Mouse (Mus musculus) midbrain, embryonic 13.5 days (tissue): Measurements from ENCODE around the gene Hoxb8. TPM values are rescaled to one million over a fixed set of nuclear protein-coding genes. Genes with fewer than 3 reads are reported as not detected.

Source experiments
- ATAC-seq: fragments of 200-750 bp; cut with Nextera tagmentation; 2 replicates; pipeline ENCODE4 v1.8.0; 2017; ENCODE audit warnings: mild to moderate bottlenecking, moderate TSS enrichment, moderate library complexity
- H3K27ac ChIP-seq: fragments of 300-500 bp; sonication (generic); 2 replicates; pipeline ENCODE4 v1.5.1; 2015; ENCODE audit warnings: inconsistent platforms, mild to moderate bottlenecking, moderate library complexity
- H3K27me3 ChIP-seq: fragments of 300-500 bp; sonication (generic); 2 replicates; pipeline ENCODE4 v1.6.1; 2015; ENCODE audit warnings: mild to moderate bottlenecking, inconsistent platforms
- H3K36me3 ChIP-seq: fragments of 300-500 bp; sonication (generic); 2 replicates; pipeline ENCODE4 v1.6.1; 2015; ENCODE audit warnings: mild to moderate bottlenecking, inconsistent platforms
- H3K4me1 ChIP-seq: fragments of 300-500 bp; sonication (generic); replicated peaks from 2 replicates; pipeline ENCODE4 v1.6.1; 2015; ENCODE audit warnings: inconsistent platforms
- H3K4me2 ChIP-seq: fragments of 300-500 bp; sonication (generic); replicated peaks from 2 replicates; pipeline ENCODE4 v1.6.1; 2015; ENCODE audit warnings: moderate library complexity, mild to moderate bottlenecking, inconsistent platforms
- H3K4me3 ChIP-seq: fragments of 300-500 bp; sonication (generic); replicated peaks from 2 replicates; pipeline ENCODE4 v1.5.1; 2015; ENCODE audit warnings: mild to moderate bottlenecking, inconsistent platforms
- H3K9ac ChIP-seq: fragments of 300-500 bp; sonication (generic); replicated peaks from 2 replicates; pipeline ENCODE4 v1.6.1; 2015; ENCODE audit warnings: mild to moderate bottlenecking, inconsistent platforms
- H3K9me3 ChIP-seq: fragments of 300-500 bp; sonication (generic); 2 replicates; pipeline ENCODE4 v1.6.1; 2016; ENCODE audit warnings: mild to moderate bottlenecking, inconsistent platforms
- WGBS: fragments of 180-500 bp; shearing (Covaris S2); methylation state at CpG from one replicate; pipeline ENCODE4 v1.1.7; 2015; 5-methylcytosine and 5-hydroxymethylcytosine counted together
- microRNA counts: library from miRNA; unstranded; fragments of <30 nt; microRNA quantifications from one replicate; lab custom pipeline; 2016
- microRNA-seq: library from miRNA; unstranded; fragments of <30 nt; microRNA quantifications from one replicate; pipeline ENCODE4, GENCODE M21; 2016
- polyA plus RNA-seq: library from polyadenylated mRNA; unstranded; fragments of >200 nt; fragmentation: Nextera tagmentation; extraction: Ambion mirVana; gene quantifications from 2 replicates; pipeline ENCODE4 v1.2.1, GENCODE M21; 2015

The Hoxb8 gene
- polyA plus RNA-seq, 1 experiment from 2014 or later: not detected

- no peaks in the 10 kb centered on the region for H3K9me3 ChIP-seq
- no peak overlapping the region for H3K4me3 ChIP-seq
- H3K9ac ChIP-seq: no peak overlapping the region
- no peak for ATAC-seq
- H3K4me1 ChIP-seq: no peaks in the 10 kb centered on the region
- H3K27ac ChIP-seq: no peak overlapping the region
- H3K4me2 ChIP-seq: no peak overlapping the region
- peaks cover 100% of the 10 kb centered on the region for H3K27me3 ChIP-seq
- no peaks in the 10 kb centered on the region for H3K36me3 ChIP-seq
- 0% methylated on average over 12 of the region's 12 CpGs for WGBS
Measured at GRCm38 (mm10) chr11:96326705-96327104, 45.0 kb downstream of the Hoxb8 start.

GRCm38 (mm10) chr11:96327122-96327521 lies 45.4 kb downstream of the Hoxb8 start:
- H3K9ac ChIP-seq: no peak overlapping the region
- no peaks in the 10 kb centered on the region for H3K4me1 ChIP-seq
- H3K4me3 ChIP-seq: no peak overlapping the region

GRCm38 (mm10) chr11:96327750-96328149 lies 46.0 kb downstream of the Hoxb8 start:
- Histone ChIP-seq H3K4me1 (no peaks in the 10 kb centered on the region), H3K4me2 (no peak overlapping the region), H3K9ac (no peak overlapping the region), H3K27ac (no peak overlapping the region), H3K36me3 (no peaks in the 10 kb centered on the region), H3K27me3 (peaks cover 100% of the 10 kb centered on the region), H3K4me3 (no peak overlapping the region), H3K9me3 (no peaks in the 10 kb centered on the region)
- ATAC-seq: no peak
- WGBS: 3% methylated on average over 5 of the region's 5 CpGs

More at GRCm38 (mm10) chr11:96327122-96327521, 45.4 kb downstream of the Hoxb8 start:
- Histone ChIP-seq H3K4me2 (no peak overlapping the region), H3K27me3 (peaks cover 100% of the 10 kb centered on the region), H3K36me3 (no peaks in the 10 kb centered on the region), H3K9me3 (no peaks in the 10 kb centered on the region), H3K27ac (no peak overlapping the region)
- ATAC-seq: no peak
- WGBS: under 1% methylated on average over 7 of the region's 7 CpGs

- H3K27ac ChIP-seq: no peak overlapping the region
Measured at GRCm38 (mm10) chr11:96328605-96329004, 46.9 kb downstream of the Hoxb8 start.

GRCm38 (mm10) chr11:96332105-96332504 lies 50.4 kb downstream of the Hoxb8 start:
- H3K4me3 ChIP-seq: no peak overlapping the region

More at GRCm38 (mm10) chr11:96328605-96329004, 46.9 kb downstream of the Hoxb8 start:
- H3K27me3 ChIP-seq: peaks cover 100% of the 10 kb centered on the region
- H3K4me1 ChIP-seq: 0 out of 2 replicates have a peak, but pooled peaks cover 2% of the 10 kb centered on the region
- ATAC-seq: no peak
- H3K4me3 ChIP-seq: no peak overlapping the region
- no peak overlapping the region for H3K4me2 ChIP-seq
- H3K9ac ChIP-seq: no peak overlapping the region
- no peaks in the 10 kb centered on the region for H3K36me3 ChIP-seq
- 3% methylated on average over 8 of the region's 8 CpGs for WGBS
- H3K9me3 ChIP-seq: no peaks in the 10 kb centered on the region

GRCm38 (mm10) chr11:96332618-96333032 lies 50.9 kb downstream of the Hoxb8 start:
- no peak overlapping the region for H3K4me3 ChIP-seq
- no peak overlapping the region for H3K4me2 ChIP-seq
- H3K9me3 ChIP-seq: no peaks in the 10 kb centered on the region
- no peak overlapping the region for H3K9ac ChIP-seq
- under 1% methylated on average over 35 of the region's 35 CpGs for WGBS
- 0 out of 2 replicates have a peak, but pooled peaks cover 2% of the 10 kb centered on the region for H3K4me1 ChIP-seq
- no peaks in the 10 kb centered on the region for H3K36me3 ChIP-seq
- H3K27me3 ChIP-seq: peaks cover 100% of the 10 kb centered on the region
- no peak overlapping the region for H3K27ac ChIP-seq
- no peak for ATAC-seq

More at GRCm38 (mm10) chr11:96332105-96332504, 50.4 kb downstream of the Hoxb8 start:
- Histone ChIP-seq H3K9ac (no peak overlapping the region), H3K4me2 (no peak overlapping the region), H3K36me3 (no peaks in the 10 kb centered on the region), H3K27ac (no peak overlapping the region), H3K9me3 (no peaks in the 10 kb centered on the region), H3K4me1 (0 out of 2 replicates have a peak, but pooled peaks cover 2% of the 10 kb centered on the region), H3K27me3 (peaks cover 100% of the 10 kb centered on the region)
- WGBS: 1% methylated on average over 8 of the region's 8 CpGs
- no peak for ATAC-seq

GRCm38 (mm10) chr11:96333241-96334001 lies 51.7 kb downstream of the Hoxb8 start:
- H3K4me3 ChIP-seq: no peak overlapping the region
- H3K9me3 ChIP-seq: no peaks in the 10 kb centered on the region
- H3K4me1 ChIP-seq: 0 out of 2 replicates have a peak, but pooled peaks cover 2% of the 10 kb centered on the region
- no peak for ATAC-seq
- peaks cover 100% of the 10 kb centered on the region for H3K27me3 ChIP-seq
- under 1% methylated on average over 17 of the region's 17 CpGs for WGBS
- no peak overlapping the region for H3K9ac ChIP-seq
- H3K36me3 ChIP-seq: no peaks in the 10 kb centered on the region
- no peak overlapping the region for H3K4me2 ChIP-seq
- no peak overlapping the region for H3K27ac ChIP-seq

GRCm38 (mm10) chr11:96334002-96334364 lies 52.3 kb downstream of the Hoxb8 start:
- WGBS: 13% methylated on average over 2 of the region's 2 CpGs
- Histone ChIP-seq H3K4me1 (0 out of 2 replicates have a peak, but pooled peaks cover 2% of the 10 kb centered on the region), H3K4me2 (no peak overlapping the region), H3K27ac (no peak overlapping the region), H3K9me3 (no peaks in the 10 kb centered on the region), H3K9ac (no peak overlapping the region), H3K4me3 (no peak overlapping the region), H3K36me3 (no peaks in the 10 kb centered on the region), H3K27me3 (peaks cover 100% of the 10 kb centered on the region)
- no peak for ATAC-seq

MicroRNAs encoded within 50 kb of the gene (microRNA counts, 519-probe panel; counts per million panel counts)
- microRNA mmu-miR-10a (lab: Ali Mortazavi, UCI) (3,137 counts per million, percentile 66 among the panel's probes with 10 or more counts), microRNA mmu-miR-196a (lab: Ali Mortazavi, UCI) (110 counts per million, percentile 56 among the panel's probes with 10 or more counts)

Small RNA genes within 50 kb of the gene (microRNA-seq; reads per million reads assigned to microRNA genes)
- gene Mir10a (401 reads per million, percentile 67 among the genes with 10 or more reads in this experiment), gene Mir196a-1 (not detected)

Other genes with a start within 250 kb of the Hoxb8 start
- gene Snf8, start 247.0 kb upstream of the Hoxb8 start, polyA plus RNA-seq: 133 and 142 TPM in 2 replicates
- 28.9 and 34.0 TPM in 2 replicates for gene Ube2z, start 216.5 kb upstream of the Hoxb8 start, polyA plus RNA-seq
- gene Atp5g1, start 206.2 kb upstream of the Hoxb8 start, polyA plus RNA-seq: 423 and 443 TPM in 2 replicates
- gene Calcoco2, start 169.9 kb upstream of the Hoxb8 start, polyA plus RNA-seq: not detected in 2 replicates
- gene Ttll6, start 148.1 kb upstream of the Hoxb8 start, polyA plus RNA-seq: 0.04 TPM in 1 of 2 replicates, not detected in the other
- not detected in 2 replicates for gene Hoxb13, start 87.6 kb upstream of the Hoxb8 start, polyA plus RNA-seq
- not detected in 2 replicates for gene Hoxb9, start 10.4 kb upstream of the Hoxb8 start, polyA plus RNA-seq
- gene Hoxb7, start 4.7 kb downstream of the Hoxb8 start, polyA plus RNA-seq: not detected in 2 replicates
- gene Hoxb6, start 10.6 kb downstream of the Hoxb8 start, polyA plus RNA-seq: not detected in 2 replicates
- gene Hoxb5, start 21.4 kb downstream of the Hoxb8 start, polyA plus RNA-seq: 0.08 TPM in 1 of 2 replicates, not detected in the other
- not detected in 2 replicates for gene Hoxb4, start 36.4 kb downstream of the Hoxb8 start, polyA plus RNA-seq
- gene Hoxb3, start 41.4 kb downstream of the Hoxb8 start, polyA plus RNA-seq: 0.11 TPM in 1 of 2 replicates, not detected in the other
- 0.19 and 0.28 TPM in 2 replicates for gene Hoxb2, start 68.6 kb downstream of the Hoxb8 start, polyA plus RNA-seq
- gene Hoxb1, start 83.8 kb downstream of the Hoxb8 start, polyA plus RNA-seq: not detected in 2 replicates
- 3.4 and 4.0 TPM in 2 replicates for gene Skap1, start 182.7 kb downstream of the Hoxb8 start, polyA plus RNA-seq